Mouse (Mus musculus) limb, embryonic 15.5 days (tissue): ENCODE data around the gene Fam43a. TPM values are rescaled to one million over a fixed set of nuclear protein-coding genes. Genes with fewer than 3 reads are reported as not detected.

Source experiments
- ATAC-seq: fragments of 200-750 bp; cut with Nextera tagmentation; 2 replicates; pipeline ENCODE4 v1.8.0; 2017; ENCODE audit warnings: low read depth, moderate TSS enrichment; ENCODE audit not compliant: insufficient number of reproducible peaks, low FRiP score, low TSS enrichment
- H3K27ac ChIP-seq: fragments of 300-500 bp; sonication (generic); 2 replicates; pipeline ENCODE4 v1.5.1; 2015; ENCODE audit warnings: moderate library complexity, mild to moderate bottlenecking, inconsistent platforms
- H3K27me3 ChIP-seq: fragments of 300-500 bp; sonication (generic); 2 replicates; pipeline ENCODE4 v1.6.1; 2015; ENCODE audit warnings: inconsistent platforms
- H3K36me3 ChIP-seq: fragments of 300-500 bp; sonication (generic); 2 replicates; pipeline ENCODE4 v1.6.1; 2015; ENCODE audit warnings: inconsistent platforms
- H3K4me1 ChIP-seq: fragments of 300-500 bp; sonication (generic); 2 replicates; pipeline ENCODE4 v1.6.1; 2015; ENCODE audit warnings: inconsistent platforms
- H3K4me2 ChIP-seq: fragments of 300-500 bp; sonication (generic); 2 replicates; pipeline ENCODE4 v1.6.1; 2015; ENCODE audit warnings: mild to moderate bottlenecking, inconsistent platforms
- H3K4me3 ChIP-seq: fragments of 300-500 bp; sonication (generic); 2 replicates; pipeline ENCODE4 v1.5.1; 2015; ENCODE audit warnings: mild to moderate bottlenecking, inconsistent platforms
- H3K9ac ChIP-seq: fragments of 300-500 bp; sonication (generic); 2 replicates; pipeline ENCODE4 v1.6.1; 2015; ENCODE audit warnings: inconsistent platforms
- H3K9me3 ChIP-seq: fragments of 300-500 bp; sonication (generic); 2 replicates; pipeline ENCODE4 v1.6.1; 2016; ENCODE audit warnings: inconsistent platforms
- WGBS: fragments of 180-500 bp; shearing (Covaris S2); methylation state at CpG from one replicate; pipeline ENCODE4 v1.1.7; 2015; 5-methylcytosine and 5-hydroxymethylcytosine counted together
- polyA plus RNA-seq: library from polyadenylated mRNA; unstranded; fragments of >200 nt; fragmentation: Nextera tagmentation; extraction: Ambion mirVana; gene quantifications from 2 replicates; pipeline ENCODE4 v1.2.1, GENCODE M21; 2015

Fam43a gene
- polyA plus RNA-seq, 1 experiment from 2014 or later, result 23.2 TPM

GRCm38 (mm10) chr16:30614122-30614521 is 14.6 kb downstream of the Fam43a start:
- Histone ChIP-seq H3K4me2 (no peak overlapping the region), H3K9ac (no peak overlapping the region), H3K9me3 (no peaks in the 10 kb centered on the region), H3K27ac (no peak overlapping the region), H3K4me3 (no peak overlapping the region), H3K4me1 (no peaks in the 10 kb centered on the region), H3K27me3 (no peaks in the 10 kb centered on the region), H3K36me3 (no peaks in the 10 kb centered on the region)
- WGBS, result 34% methylated on average over 5 of the region's 5 CpGs
- ATAC-seq, result no peak

GRCm38 (mm10) chr16:30614705-30615317 is 15.3 kb downstream of the Fam43a start:
- ATAC-seq, result no peak
- no peaks in the 10 kb centered on the region for H3K9me3 ChIP-seq
- no peaks in the 10 kb centered on the region for H3K36me3 ChIP-seq
- H3K4me3 ChIP-seq, result no peak overlapping the region
- H3K27me3 ChIP-seq, result no peaks in the 10 kb centered on the region
- 20% methylated on average over 6 of the region's 6 CpGs for WGBS
- no peaks in the 10 kb centered on the region for H3K4me1 ChIP-seq
- H3K4me2 ChIP-seq, result no peak overlapping the region
- H3K9ac ChIP-seq, result no peak overlapping the region
- no peak overlapping the region for H3K27ac ChIP-seq

- Histone ChIP-seq H3K36me3 (no peaks in the 10 kb centered on the region), H3K27me3 (no peaks in the 10 kb centered on the region), H3K4me2 (no peak overlapping the region), H3K9ac (no peak overlapping the region), H3K27ac (no peak overlapping the region), H3K9me3 (no peaks in the 10 kb centered on the region), H3K4me1 (no peaks in the 10 kb centered on the region), H3K4me3 (no peak overlapping the region)
- WGBS, result 76% methylated on average over 3 of the region's 3 CpGs
- no peak for ATAC-seq
These were observed 16.8 kb downstream of the Fam43a start for GRCm38 (mm10) chr16:30616281-30616680.

GRCm38 (mm10) chr16:30623645-30624044 is 24.1 kb downstream of the Fam43a start:
- no peak overlapping the region for H3K4me2 ChIP-seq
- H3K27ac ChIP-seq, result no peak overlapping the region
- no peaks in the 10 kb centered on the region for H3K9me3 ChIP-seq
- no peaks in the 10 kb centered on the region for H3K4me1 ChIP-seq
- H3K4me3 ChIP-seq, result no peak overlapping the region
- ATAC-seq, result no peak
- no peaks in the 10 kb centered on the region for H3K36me3 ChIP-seq
- no peaks in the 10 kb centered on the region for H3K27me3 ChIP-seq
- 64% methylated on average over 7 of the region's 7 CpGs for WGBS
- no peak overlapping the region for H3K9ac ChIP-seq

GRCm38 (mm10) chr16:30624640-30625039 is 25.1 kb downstream of the Fam43a start:
- WGBS, result 67% methylated on average over 2 of the region's 2 CpGs
- no peak overlapping the region for H3K9ac ChIP-seq
- no peak for ATAC-seq

GRCm38 (mm10) chr16:30627586-30628337 is 28.2 kb downstream of the Fam43a start:
- Histone ChIP-seq H3K36me3 (no peaks in the 10 kb centered on the region), H3K4me1 (no peaks in the 10 kb centered on the region), H3K27ac (no peak overlapping the region), H3K9me3 (no peaks in the 10 kb centered on the region), H3K27me3 (no peaks in the 10 kb centered on the region), H3K9ac (no peak overlapping the region), H3K4me3 (no peak overlapping the region), H3K4me2 (no peak overlapping the region)
- WGBS, result 72% methylated on average over 11 of the region's 11 CpGs
- no peak for ATAC-seq

More at GRCm38 (mm10) chr16:30624640-30625039, 25.1 kb downstream of the Fam43a start:
- no peak overlapping the region for H3K27ac ChIP-seq
- H3K27me3 ChIP-seq, result no peaks in the 10 kb centered on the region
- H3K4me3 ChIP-seq, result no peak overlapping the region
- no peaks in the 10 kb centered on the region for H3K4me1 ChIP-seq
- H3K4me2 ChIP-seq, result no peak overlapping the region
- no peaks in the 10 kb centered on the region for H3K9me3 ChIP-seq
- H3K36me3 ChIP-seq, result no peaks in the 10 kb centered on the region

GRCm38 (mm10) chr16:30628401-30628800 is 28.9 kb downstream of the Fam43a start:
- no peak overlapping the region for H3K9ac ChIP-seq
- H3K4me3 ChIP-seq, result no peak overlapping the region
- no peak overlapping the region for H3K4me2 ChIP-seq
- ATAC-seq, result no peak
- H3K4me1 ChIP-seq, result no peaks in the 10 kb centered on the region
- no peaks in the 10 kb centered on the region for H3K9me3 ChIP-seq
- WGBS, result 39% methylated on average over 6 of the region's 6 CpGs
- H3K36me3 ChIP-seq, result no peaks in the 10 kb centered on the region
- H3K27ac ChIP-seq, result no peak overlapping the region
- H3K27me3 ChIP-seq, result no peaks in the 10 kb centered on the region

GRCm38 (mm10) chr16:30629509-30629908 is 30.0 kb downstream of the Fam43a start:
- no peaks in the 10 kb centered on the region for H3K36me3 ChIP-seq
- no peak overlapping the region for H3K27ac ChIP-seq
- H3K4me3 ChIP-seq, result no peak overlapping the region
- no peak overlapping the region for H3K9ac ChIP-seq
- no peaks in the 10 kb centered on the region for H3K27me3 ChIP-seq
- 88% methylated on average over 5 of the region's 5 CpGs for WGBS
- no peak overlapping the region for H3K4me2 ChIP-seq
- H3K9me3 ChIP-seq, result no peaks in the 10 kb centered on the region
- ATAC-seq, result no peak
- no peaks in the 10 kb centered on the region for H3K4me1 ChIP-seq

- 44% methylated on average over 8 of the region's 8 CpGs for WGBS
- no peaks in the 10 kb centered on the region for H3K4me1 ChIP-seq
- no peak for ATAC-seq
- no peak overlapping the region for H3K9ac ChIP-seq
- no peaks in the 10 kb centered on the region for H3K9me3 ChIP-seq
- H3K27ac ChIP-seq, result no peak overlapping the region
- no peak overlapping the region for H3K4me2 ChIP-seq
- H3K27me3 ChIP-seq, result no peaks in the 10 kb centered on the region
- H3K4me3 ChIP-seq, result no peak overlapping the region
- H3K36me3 ChIP-seq, result no peaks in the 10 kb centered on the region
These were observed 34.6 kb downstream of the Fam43a start for GRCm38 (mm10) chr16:30633906-30634746.

- WGBS, result 91% methylated on average over 14 of the region's 14 CpGs
- Histone ChIP-seq H3K4me1 (no peaks in the 10 kb centered on the region), H3K9me3 (no peaks in the 10 kb centered on the region), H3K36me3 (no peaks in the 10 kb centered on the region), H3K9ac (no peak overlapping the region), H3K27ac (no peak overlapping the region), H3K4me3 (no peak overlapping the region), H3K27me3 (no peaks in the 10 kb centered on the region), H3K4me2 (no peak overlapping the region)
- no peak for ATAC-seq
These were observed 39.1 kb downstream of the Fam43a start for GRCm38 (mm10) chr16:30638586-30638985.

- Histone ChIP-seq H3K9me3 (no peaks in the 10 kb centered on the region), H3K27me3 (no peaks in the 10 kb centered on the region), H3K4me1 (no peaks in the 10 kb centered on the region), H3K36me3 (no peaks in the 10 kb centered on the region), H3K27ac (no peak overlapping the region), H3K4me2 (no peak overlapping the region), H3K9ac (no peak overlapping the region), H3K4me3 (no peak overlapping the region)
- no peak for ATAC-seq
- WGBS, result 69% methylated on average over 2 of the region's 2 CpGs
These were observed 41.1 kb downstream of the Fam43a start for GRCm38 (mm10) chr16:30640591-30640990.

GRCm38 (mm10) chr16:30641408-30641807 is 41.9 kb downstream of the Fam43a start:
- 50% methylated on average over 4 of the region's 4 CpGs for WGBS
- H3K9ac ChIP-seq, result no peak overlapping the region
- no peak for ATAC-seq
- H3K4me3 ChIP-seq, result no peak overlapping the region
- no peak overlapping the region for H3K4me2 ChIP-seq
- peaks cover 6% of the 10 kb centered on the region; the same call in 1 of the 2 replicates for H3K4me1 ChIP-seq
- no peak overlapping the region for H3K27ac ChIP-seq
- no peaks in the 10 kb centered on the region for H3K27me3 ChIP-seq
- no peaks in the 10 kb centered on the region for H3K9me3 ChIP-seq
- H3K36me3 ChIP-seq, result no peaks in the 10 kb centered on the region
